Mouse (Mus musculus): ENCODE data around the gene Snx9. TPM values are rescaled to one million over a fixed set of nuclear protein-coding genes. Genes with fewer than 3 reads are reported as not detected.
A peak's percentile ranks its signal among the peaks of the same experiment; 100 is the strongest.

The Snx9 gene
- total RNA-seq, 2 experiments from 2014 or later = 21.5 to 22.4 TPM

GRCm38 (mm10) chr17:5845376-5845775 is 4.2 kb downstream of the Snx9 start:
- no peak for DNase-seq

GRCm38 (mm10) chr17:5846101-5846500 is 5.0 kb downstream of the Snx9 start:
- DNase-seq = no peak

GRCm38 (mm10) chr17:5848706-5849415 is 7.7 kb downstream of the Snx9 start:
- no peak for DNase-seq

GRCm38 (mm10) chr17:5849421-5849910 is 8.3 kb downstream of the Snx9 start:
- DNase-seq = peak; percentile 61

GRCm38 (mm10) chr17:5850031-5850430 is 8.9 kb downstream of the Snx9 start:
- no peak for DNase-seq

- DNase-seq = no peak
These were observed 9.3 kb downstream of the Snx9 start for GRCm38 (mm10) chr17:5850476-5850875.

- peak; percentile 58 for DNase-seq
These were observed 12.8 kb downstream of the Snx9 start for GRCm38 (mm10) chr17:5853936-5854335.

- DNase-seq = no peak
These were observed 14.4 kb downstream of the Snx9 start for GRCm38 (mm10) chr17:5855560-5855959.

GRCm38 (mm10) chr17:5856426-5856825 is 15.3 kb downstream of the Snx9 start:
- DNase-seq = no peak

GRCm38 (mm10) chr17:5857206-5857605 is 16.1 kb downstream of the Snx9 start:
- no peak for DNase-seq

GRCm38 (mm10) chr17:5858209-5858608 is 17.1 kb downstream of the Snx9 start:
- DNase-seq = no peak

- no peak for DNase-seq
These were observed 21.2 kb downstream of the Snx9 start for GRCm38 (mm10) chr17:5862285-5862684.

- DNase-seq = no peak
These were observed 21.7 kb downstream of the Snx9 start for GRCm38 (mm10) chr17:5862869-5863268.

GRCm38 (mm10) chr17:5863745-5864144 is 22.6 kb downstream of the Snx9 start:
- DNase-seq = no peak

- no peak for DNase-seq
These were observed 26.3 kb downstream of the Snx9 start for GRCm38 (mm10) chr17:5867456-5867855.

GRCm38 (mm10) chr17:5868319-5869031 is 27.3 kb downstream of the Snx9 start:
- DNase-seq = no peak

- DNase-seq = no peak
These were observed 28.3 kb downstream of the Snx9 start for GRCm38 (mm10) chr17:5869461-5869860.

GRCm38 (mm10) chr17:5870002-5870401 is 28.9 kb downstream of the Snx9 start:
- DNase-seq = no peak

GRCm38 (mm10) chr17:5870696-5871095 is 29.6 kb downstream of the Snx9 start:
- DNase-seq = no peak

- peak; percentile 40 for DNase-seq
These were observed 31.4 kb downstream of the Snx9 start for GRCm38 (mm10) chr17:5872506-5872905.

GRCm38 (mm10) chr17:5874565-5874964 is 33.4 kb downstream of the Snx9 start:
- no peak for DNase-seq

- no peak for DNase-seq
These were observed 36.6 kb downstream of the Snx9 start for GRCm38 (mm10) chr17:5877611-5878157.

GRCm38 (mm10) chr17:5878878-5879277 is 37.7 kb downstream of the Snx9 start:
- DNase-seq = no peak

Data from gastrocnemius, postnatal 25 days (tissue).